Mouse (Mus musculus): ENCODE results near the gene Scrg1.

Scrg1 gene

GRCm38 (mm10) chr8:57453361-57453760, 2.4 kb upstream of the Scrg1 start:
- DNase-seq (ENCODE audit: low spot score in 2 of 2) = no peak

GRCm38 (mm10) chr8:57457152-57457551, 1.4 kb downstream of the Scrg1 start:
- no peak for DNase-seq (ENCODE audit: low spot score in 2 of 2)

GRCm38 (mm10) chr8:57457942-57458341, 2.2 kb downstream of the Scrg1 start:
- DNase-seq (ENCODE audit: low spot score in 2 of 2) = no peak

- DNase-seq (ENCODE audit: low spot score in 2 of 2) = no peak
Observed at GRCm38 (mm10) chr8:57462839-57463238, 7.1 kb downstream of the Scrg1 start.

- DNase-seq (ENCODE audit: low spot score in 2 of 2) = no peak
Observed at GRCm38 (mm10) chr8:57463757-57464156, 8.0 kb downstream of the Scrg1 start.

- no peak for DNase-seq (ENCODE audit: low spot score in 2 of 2)
Observed at GRCm38 (mm10) chr8:57468624-57469023, 12.9 kb downstream of the Scrg1 start.

- DNase-seq (ENCODE audit: low spot score in 2 of 2) = no peak
Observed at GRCm38 (mm10) chr8:57470863-57471262, 15.1 kb downstream of the Scrg1 start.

GRCm38 (mm10) chr8:57473751-57474150, 18.0 kb downstream of the Scrg1 start:
- DNase-seq (ENCODE audit: low spot score in 2 of 2) = no peak

GRCm38 (mm10) chr8:57478406-57478805, 22.7 kb downstream of the Scrg1 start:
- no peak for DNase-seq (ENCODE audit: low spot score in 2 of 2)

- no peak for DNase-seq (ENCODE audit: low spot score in 2 of 2)
Observed at GRCm38 (mm10) chr8:57479700-57480099, 24.0 kb downstream of the Scrg1 start.

- no peak for DNase-seq (ENCODE audit: low spot score in 2 of 2)
Observed at GRCm38 (mm10) chr8:57480606-57481005, 24.9 kb downstream of the Scrg1 start.

GRCm38 (mm10) chr8:57486491-57487440, 31.0 kb downstream of the Scrg1 start:
- peak; percentile 47 to 79 for DNase-seq (ENCODE audit: low spot score in 2 of 2)

- DNase-seq (ENCODE audit: low spot score in 2 of 2) = peak; percentile 98 to 99
Observed at GRCm38 (mm10) chr8:57487441-57488155, 31.9 kb downstream of the Scrg1 start, which contains the start of gene Sap30. Sap30 (minus strand) TSS chr8:57487860.

- DNase-seq (ENCODE audit: low spot score in 2 of 2) = peak; percentile 80 to 84
Observed at GRCm38 (mm10) chr8:57488312-57488765, 32.6 kb downstream of the Scrg1 start.

GRCm38 (mm10) chr8:57489366-57489765, 33.6 kb downstream of the Scrg1 start:
- DNase-seq (ENCODE audit: low spot score in 2 of 2) = no peak

- no peak for DNase-seq (ENCODE audit: low spot score in 2 of 2)
Observed at GRCm38 (mm10) chr8:57489896-57490295, 34.2 kb downstream of the Scrg1 start.

- peak in 1 of 2 experiments; percentile 52 for DNase-seq (ENCODE audit: low spot score in 2 of 2)
Observed at GRCm38 (mm10) chr8:57491873-57492272, 36.1 kb downstream of the Scrg1 start.

GRCm38 (mm10) chr8:57498494-57498846, 42.7 kb downstream of the Scrg1 start:
- peak in 1 of 2 experiments; percentile 45 for DNase-seq (ENCODE audit: low spot score in 2 of 2)

- DNase-seq (ENCODE audit: low spot score in 2 of 2) = peak in 1 of 2 experiments; percentile 50
Observed at GRCm38 (mm10) chr8:57498847-57499511, 43.3 kb downstream of the Scrg1 start.

GRCm38 (mm10) chr8:57503641-57504040, 47.9 kb downstream of the Scrg1 start:
- DNase-seq (ENCODE audit: low spot score in 2 of 2) = peak; percentile 80 to 95

GRCm38 (mm10) chr8:57505500-57505899, 49.8 kb downstream of the Scrg1 start:
- peak; percentile 14 to 56 for DNase-seq (ENCODE audit: low spot score in 2 of 2)

GRCm38 (mm10) chr8:57507556-57508063, 51.9 kb downstream of the Scrg1 start:
- peak; percentile 10 to 57 for DNase-seq (ENCODE audit: low spot score in 2 of 2)
